Mouse (Mus musculus): ENCODE measurements around the gene 4930563M21Rik. TPM values are rescaled to one million over a fixed set of nuclear protein-coding genes. Genes with fewer than 3 reads are reported as not detected.
"Not testable (repeated sequence)": the region's sequence is repeated elsewhere in the genome, so short reads cannot be mapped to it uniquely, and the experiment has no call there.

The 4930563M21Rik gene
- total RNA-seq (2017) = not detected in 3 replicates

GRCm38 (mm10) chr9:56010450-56010849 lies at the start of gene 4930563M21Rik:
Gene 4930563M21Rik, minus strand, starts transcription at chr9:56010550.
- ATAC-seq (replicated peaks; ENCODE audit: insufficient number of reproducible peaks, low FRiP score, low TSS enrichment, poor library complexity, severe bottlenecking) = no peak

- no peak for ATAC-seq (replicated peaks; ENCODE audit: insufficient number of reproducible peaks, low FRiP score, low TSS enrichment, poor library complexity, severe bottlenecking)
Observed at GRCm38 (mm10) chr9:56056147-56056546, 45.8 kb upstream of the 4930563M21Rik start.

- ATAC-seq (replicated peaks; ENCODE audit: insufficient number of reproducible peaks, low FRiP score, low TSS enrichment, poor library complexity, severe bottlenecking) = no peak
Observed at GRCm38 (mm10) chr9:56053796-56054195, 43.4 kb upstream of the 4930563M21Rik start.

GRCm38 (mm10) chr9:56042181-56042621 lies 31.9 kb upstream of the 4930563M21Rik start:
- ATAC-seq (replicated peaks; ENCODE audit: insufficient number of reproducible peaks, low FRiP score, low TSS enrichment, poor library complexity, severe bottlenecking) = 0 out of 2 replicates have a peak, but pooled peaks have one; percentile 36

- peak; percentile 100 for ATAC-seq (replicated peaks; ENCODE audit: insufficient number of reproducible peaks, low FRiP score, low TSS enrichment, poor library complexity, severe bottlenecking)
Observed at GRCm38 (mm10) chr9:56041372-56042180, 31.2 kb upstream of the 4930563M21Rik start, which contains the start of gene Rcn2. Gene Rcn2, plus strand, starts transcription at chr9:56041845.

- ATAC-seq (replicated peaks; ENCODE audit: insufficient number of reproducible peaks, low FRiP score, low TSS enrichment, poor library complexity, severe bottlenecking) = no peak
Observed at GRCm38 (mm10) chr9:56032219-56032618, 21.9 kb upstream of the 4930563M21Rik start.

GRCm38 (mm10) chr9:56027292-56027691 lies 16.9 kb upstream of the 4930563M21Rik start:
- no peak for ATAC-seq (replicated peaks; ENCODE audit: insufficient number of reproducible peaks, low FRiP score, low TSS enrichment, poor library complexity, severe bottlenecking)

GRCm38 (mm10) chr9:56024772-56025171 lies 14.4 kb upstream of the 4930563M21Rik start:
- no peak for ATAC-seq (replicated peaks; ENCODE audit: insufficient number of reproducible peaks, low FRiP score, low TSS enrichment, poor library complexity, severe bottlenecking)

- ATAC-seq (replicated peaks; ENCODE audit: insufficient number of reproducible peaks, low FRiP score, low TSS enrichment, poor library complexity, severe bottlenecking) = not testable (repeated sequence)
Observed at GRCm38 (mm10) chr9:56004679-56005078, 5.7 kb downstream of the 4930563M21Rik start.

- peak; percentile 56; the same call in 1 of the 2 replicates for ATAC-seq (replicated peaks; ENCODE audit: insufficient number of reproducible peaks, low FRiP score, low TSS enrichment, poor library complexity, severe bottlenecking)
Observed at GRCm38 (mm10) chr9:55946819-55947218, 63.5 kb downstream of the 4930563M21Rik start.

- no peak for ATAC-seq (replicated peaks; ENCODE audit: insufficient number of reproducible peaks, low FRiP score, low TSS enrichment, poor library complexity, severe bottlenecking)
Observed at GRCm38 (mm10) chr9:55941356-55941755, 69.0 kb downstream of the 4930563M21Rik start.

GRCm38 (mm10) chr9:55938618-55938985 lies 71.7 kb downstream of the 4930563M21Rik start:
- no peak for ATAC-seq (replicated peaks; ENCODE audit: insufficient number of reproducible peaks, low FRiP score, low TSS enrichment, poor library complexity, severe bottlenecking)

GRCm38 (mm10) chr9:55937664-55938617 lies 72.4 kb downstream of the 4930563M21Rik start, which contains the start of gene Scaper:
Gene Scaper, minus strand, starts transcription at chr9:55938119.
- ATAC-seq (replicated peaks; ENCODE audit: insufficient number of reproducible peaks, low FRiP score, low TSS enrichment, poor library complexity, severe bottlenecking) = peak; percentile 85

GRCm38 (mm10) chr9:55937224-55937663 lies 73.1 kb downstream of the 4930563M21Rik start:
- no peak; the same call in 1 of the 2 replicates for ATAC-seq (replicated peaks; ENCODE audit: insufficient number of reproducible peaks, low FRiP score, low TSS enrichment, poor library complexity, severe bottlenecking)

GRCm38 (mm10) chr9:55932482-55932881 lies 77.9 kb downstream of the 4930563M21Rik start:
- ATAC-seq (replicated peaks; ENCODE audit: insufficient number of reproducible peaks, low FRiP score, low TSS enrichment, poor library complexity, severe bottlenecking) = no peak

- no peak for ATAC-seq (replicated peaks; ENCODE audit: insufficient number of reproducible peaks, low FRiP score, low TSS enrichment, poor library complexity, severe bottlenecking)
Observed at GRCm38 (mm10) chr9:55918579-55918978, 91.8 kb downstream of the 4930563M21Rik start.

GRCm38 (mm10) chr9:55916751-55917150 lies 93.6 kb downstream of the 4930563M21Rik start:
- ATAC-seq (replicated peaks; ENCODE audit: insufficient number of reproducible peaks, low FRiP score, low TSS enrichment, poor library complexity, severe bottlenecking) = no peak
